Mouse (Mus musculus): ENCODE measurements at regions not wholly inside any gene's neighbourhood (a gene's known extent, or its start where the extent isn't known, plus 50 kb on each side); places are given as distances from the start of the nearest gene placed in this dataset.

DNA sequence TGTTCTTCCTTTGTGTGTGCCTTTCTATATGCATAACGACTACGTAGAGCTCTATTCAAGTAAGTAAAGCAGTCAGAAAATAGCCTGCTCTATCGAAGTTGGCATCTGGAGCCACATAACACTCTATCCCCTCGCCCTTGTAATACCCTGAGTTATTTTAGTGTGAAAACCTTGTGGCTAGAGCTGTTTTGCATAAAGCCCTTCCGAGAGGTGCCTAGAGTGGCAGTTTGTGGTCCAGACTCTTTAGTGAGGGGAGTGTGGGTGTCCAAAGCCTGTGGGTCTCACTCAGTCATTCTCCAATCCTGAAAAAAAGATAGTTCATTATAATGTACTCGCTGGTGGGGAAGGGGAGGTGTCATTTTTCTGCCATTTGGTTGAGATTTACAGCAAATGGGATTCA lies 855.2 kb upstream of the Car8 start:
- no peak for DNase-seq (ENCODE audit: low read depth, low spot score)

DNA sequence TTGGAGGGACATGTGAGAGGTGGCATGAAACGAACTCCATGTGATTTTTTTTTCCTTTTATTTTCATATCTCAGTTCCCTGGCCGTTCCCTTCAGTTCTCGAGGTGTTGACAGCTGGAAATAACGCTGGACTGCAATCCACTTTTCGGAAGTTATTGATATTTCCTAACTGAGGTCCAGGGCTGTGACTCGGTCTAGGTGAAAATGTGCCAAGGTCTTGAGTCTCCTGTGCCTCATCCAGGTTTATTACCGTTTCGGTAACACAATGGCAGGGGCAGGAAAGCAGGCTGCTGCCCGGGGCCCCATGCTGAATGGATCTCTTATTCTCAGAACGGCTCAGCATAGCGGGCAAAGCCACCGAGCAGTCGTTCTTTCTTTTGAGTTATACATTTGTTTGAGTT lies 844.7 kb upstream of the Car8 start:
- no peak for DNase-seq (ENCODE audit: low read depth, low spot score)

DNA sequence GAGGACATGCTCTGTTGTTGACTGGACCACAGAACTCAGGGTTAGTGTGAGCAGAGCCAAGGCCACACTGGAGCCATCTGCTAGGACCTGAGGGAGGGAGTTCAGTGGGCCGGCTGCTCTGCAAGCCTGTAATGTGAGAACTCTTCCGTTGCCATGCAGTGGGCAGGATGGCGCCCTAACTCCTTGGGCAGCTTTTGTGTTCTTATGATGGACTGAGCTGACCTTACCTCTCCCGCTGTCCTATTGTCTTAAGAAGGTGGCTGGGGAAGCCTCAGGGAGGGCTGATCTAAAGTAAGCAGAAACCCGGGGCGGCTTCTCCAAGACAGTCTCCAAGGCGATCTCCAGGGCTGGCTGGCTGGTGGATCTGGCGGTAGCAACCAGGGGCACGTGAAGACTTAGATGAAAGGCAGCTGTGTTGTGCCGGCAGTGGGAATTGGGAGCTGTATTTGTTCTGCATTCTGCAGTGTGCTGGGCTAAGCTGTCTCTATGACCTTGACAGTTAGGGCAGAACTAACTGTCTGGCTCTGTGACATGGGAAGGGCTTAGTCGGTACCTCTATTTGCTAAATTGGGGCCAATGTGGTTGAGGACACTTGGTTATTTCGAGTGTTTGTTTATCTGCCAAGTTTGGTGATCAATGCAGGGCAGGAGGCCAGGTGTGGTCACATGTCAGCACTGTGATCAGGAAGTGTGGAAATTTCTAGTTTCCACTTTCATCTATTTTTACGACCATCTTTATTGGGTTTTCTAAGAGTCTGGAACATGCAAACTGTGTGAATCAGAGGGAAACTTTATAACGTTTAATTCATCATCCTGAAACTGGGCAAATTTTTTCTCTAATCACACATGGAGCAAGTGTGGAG lies 843.1 kb upstream of the Car8 start:
- DNase-seq (ENCODE audit: low read depth, low spot score), result no peak

DNA sequence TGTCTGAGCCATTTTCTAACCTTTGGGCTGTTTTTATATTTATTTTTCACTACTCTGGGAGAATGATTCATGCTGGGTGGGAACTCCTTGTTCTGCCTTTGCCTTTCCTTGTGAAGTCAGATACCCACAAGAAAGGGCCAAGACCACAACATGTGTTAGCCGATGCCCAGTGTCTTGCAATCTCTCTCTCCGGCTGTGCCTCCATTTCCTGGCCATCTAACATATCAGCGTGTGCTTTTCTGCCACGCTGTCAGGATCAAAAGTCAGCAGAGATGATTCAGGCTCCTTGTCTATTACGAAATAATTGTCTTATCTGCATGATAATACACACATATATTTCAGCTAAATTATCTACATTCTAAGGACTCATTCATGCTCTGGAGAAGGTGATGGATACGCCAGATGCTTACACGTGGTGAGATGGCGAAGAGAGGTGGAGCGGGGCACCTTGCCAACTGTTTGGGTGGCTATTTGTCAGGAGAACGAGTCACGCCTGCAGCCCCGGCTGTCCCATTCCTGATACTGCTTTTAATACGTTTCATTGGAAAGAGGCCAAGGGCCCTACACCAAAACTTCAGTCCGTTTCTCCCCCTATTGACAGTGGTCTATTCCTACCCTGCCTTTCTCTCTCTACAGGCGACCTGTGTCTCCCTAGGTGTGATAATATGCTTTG lies 842.1 kb upstream of the Car8 start:
- no peak for DNase-seq (ENCODE audit: low read depth, low spot score)

DNA sequence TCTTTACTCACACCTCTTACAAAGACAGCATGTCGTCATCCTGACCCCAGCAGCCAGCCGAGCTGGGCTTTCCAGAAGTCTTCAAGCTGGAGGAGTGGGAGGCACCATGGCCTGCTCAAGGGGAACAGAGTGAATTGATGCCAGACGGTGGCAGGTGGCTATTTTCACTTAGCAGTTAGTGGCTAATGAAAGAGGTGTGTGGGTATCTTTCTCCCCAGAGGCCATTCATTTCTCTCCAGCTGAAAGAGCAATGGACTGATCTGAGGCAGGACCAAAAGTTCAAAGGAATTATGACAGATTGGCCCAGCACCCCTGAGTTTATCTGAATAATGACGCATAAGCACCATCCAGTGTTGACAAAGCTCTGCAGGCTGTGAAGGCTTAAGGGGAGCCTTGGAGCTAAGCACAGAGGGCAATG lies 841.0 kb upstream of the Car8 start:
- no peak for DNase-seq (ENCODE audit: low read depth, low spot score)

DNA sequence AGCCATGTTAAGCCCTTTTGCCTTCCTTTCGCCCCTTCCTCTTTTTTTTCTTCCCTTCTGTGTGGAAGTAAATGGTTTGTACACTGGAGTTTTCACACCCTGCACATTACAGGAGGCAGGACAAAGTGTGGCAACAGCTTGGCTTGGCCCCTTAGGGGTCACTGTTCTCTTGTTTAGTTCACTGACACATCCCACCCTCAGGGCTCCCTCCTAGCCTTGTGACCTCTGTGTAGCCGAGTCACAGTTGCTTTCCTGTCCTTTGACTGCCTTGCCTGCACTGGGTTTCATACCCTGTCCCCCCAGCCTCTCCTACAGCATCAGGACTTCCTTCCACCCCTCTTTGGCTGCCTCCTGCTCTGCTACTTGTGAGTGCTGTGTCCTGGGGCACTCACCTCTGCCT lies 835.6 kb upstream of the Car8 start:
- no peak for DNase-seq (ENCODE audit: low read depth, low spot score)

DNA sequence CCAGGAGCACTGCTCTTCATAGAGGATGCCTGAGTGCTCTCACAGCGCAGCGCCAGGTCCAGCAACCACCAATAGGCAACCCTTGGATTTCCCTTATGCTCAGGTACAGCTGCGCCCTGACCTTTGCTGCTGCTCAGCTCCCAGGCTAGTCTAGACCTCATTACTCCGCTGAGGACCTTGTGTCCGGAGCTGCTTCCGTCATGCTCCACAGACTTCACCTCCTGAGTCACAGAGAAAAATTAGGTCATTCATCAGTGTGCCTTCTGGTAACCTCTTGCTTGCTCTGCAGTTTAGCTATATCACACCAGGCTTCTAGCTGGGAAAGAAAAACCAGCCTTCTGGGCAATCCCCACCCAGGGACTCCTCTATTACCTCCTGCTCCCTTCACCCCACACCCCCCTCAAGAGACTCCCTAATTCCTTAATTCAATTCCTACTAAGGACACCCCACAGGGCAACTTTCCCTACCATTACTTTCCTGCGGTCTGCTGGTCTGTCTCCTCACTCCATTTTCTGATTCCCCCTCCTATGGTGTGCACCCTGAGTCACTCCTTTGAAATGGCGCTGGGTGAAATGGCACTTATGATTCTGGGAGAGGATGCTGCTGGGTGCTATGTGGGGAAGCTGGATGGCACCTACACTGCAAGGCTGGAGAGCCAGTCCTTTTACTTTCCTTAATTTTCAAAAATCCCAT lies 835.0 kb upstream of the Car8 start:
- no peak for DNase-seq (ENCODE audit: low read depth, low spot score)

DNA sequence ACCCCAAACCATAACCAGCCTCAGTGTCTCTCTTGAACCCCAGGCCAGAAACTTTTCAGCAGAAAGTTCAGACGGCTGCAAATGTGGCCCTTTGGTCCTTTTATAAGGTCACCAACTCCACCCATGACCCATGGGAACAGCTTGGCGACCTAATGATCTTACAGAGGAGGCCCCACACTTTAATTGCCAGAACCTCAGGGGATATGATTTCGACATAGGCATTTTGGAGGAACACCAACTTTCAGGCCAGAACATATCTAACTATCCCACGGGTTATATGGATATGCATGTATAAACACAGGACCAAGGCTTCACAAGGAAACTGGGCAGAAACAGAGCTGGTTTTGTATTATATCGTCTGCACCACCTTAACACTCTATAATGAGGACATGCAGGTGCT lies 833.5 kb upstream of the Car8 start:
- DNase-seq (ENCODE audit: low read depth, low spot score), result no peak

DNA sequence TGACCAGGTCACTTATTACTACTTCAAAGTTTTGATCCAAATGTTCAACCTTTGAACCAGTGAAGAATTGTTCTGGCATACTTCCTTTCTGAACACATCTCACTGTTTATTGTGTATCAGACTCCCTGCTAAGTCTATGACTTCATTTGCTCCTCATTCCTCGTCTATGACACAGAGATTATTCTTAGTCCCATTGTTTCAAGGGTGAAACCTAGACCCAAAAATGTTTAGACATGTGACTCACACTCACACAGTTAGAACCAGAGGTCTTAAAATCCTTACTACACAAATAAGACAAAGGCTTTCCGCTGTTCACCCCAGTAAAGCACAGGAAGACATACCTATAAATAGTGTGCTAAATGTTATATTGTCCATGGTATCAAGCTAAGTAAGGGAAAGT lies 829.0 kb upstream of the Car8 start:
- DNase-seq (ENCODE audit: low read depth, low spot score), result no peak

DNA sequence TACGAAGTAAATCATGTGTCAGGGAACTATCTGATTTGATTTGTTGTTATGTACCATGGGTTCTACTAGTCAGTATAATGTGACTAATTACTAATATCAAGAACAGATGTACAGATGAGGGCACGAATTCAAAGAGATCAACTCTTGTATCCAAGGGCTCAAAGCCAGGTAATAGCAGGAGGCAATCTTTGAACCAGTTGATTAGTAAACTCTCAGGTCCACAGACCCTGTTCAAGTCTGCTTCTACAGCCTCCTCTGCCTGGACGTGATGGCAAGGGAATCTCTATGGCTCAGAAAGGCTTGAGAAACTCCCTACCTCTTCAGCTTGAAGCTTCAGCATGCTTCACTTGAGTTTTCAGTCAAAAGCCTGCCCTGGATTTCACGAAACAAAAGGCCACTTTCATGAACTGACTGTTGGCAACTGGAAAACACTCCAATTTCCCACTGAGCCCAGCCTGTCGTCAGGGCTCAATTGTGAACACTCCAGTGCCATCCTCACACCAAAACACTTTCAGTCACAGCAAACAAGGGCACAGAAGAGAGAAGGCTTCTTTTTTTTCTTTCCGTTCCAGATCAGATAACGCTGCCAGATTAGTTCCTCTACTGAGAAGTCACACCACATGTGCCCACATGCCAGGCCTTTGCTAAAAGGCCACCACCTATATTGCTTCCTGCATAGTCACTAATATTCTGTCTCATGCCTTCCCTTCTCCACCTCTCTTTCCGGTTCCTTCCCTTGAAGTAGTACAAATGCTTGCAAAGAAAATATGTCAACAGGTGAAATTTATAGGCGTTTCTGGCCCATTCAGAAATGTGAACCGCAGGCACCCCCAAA lies 827.4 kb upstream of the Car8 start:
- no peak for DNase-seq (ENCODE audit: low read depth, low spot score)

DNA sequence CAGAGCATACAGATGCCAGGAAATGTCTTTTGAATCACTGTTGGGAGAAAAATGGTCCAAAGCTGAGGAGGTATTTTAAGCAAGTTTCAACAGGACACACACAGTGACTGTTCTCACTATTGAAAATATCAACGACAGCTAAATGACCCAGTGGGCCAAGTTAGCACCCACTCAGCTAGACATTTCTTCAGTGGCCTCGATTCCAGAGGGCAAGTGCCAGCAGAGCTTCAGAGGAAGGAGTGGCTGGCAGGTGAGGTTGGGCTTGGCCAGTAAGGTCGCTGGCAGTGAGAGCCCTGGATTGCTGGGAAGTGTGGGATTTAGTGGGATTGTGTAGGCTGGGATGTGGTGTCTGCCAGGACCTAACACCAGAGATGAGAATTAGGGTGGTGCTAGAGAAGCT lies 823.1 kb upstream of the Car8 start:
- no peak for DNase-seq (ENCODE audit: low read depth, low spot score)

DNA sequence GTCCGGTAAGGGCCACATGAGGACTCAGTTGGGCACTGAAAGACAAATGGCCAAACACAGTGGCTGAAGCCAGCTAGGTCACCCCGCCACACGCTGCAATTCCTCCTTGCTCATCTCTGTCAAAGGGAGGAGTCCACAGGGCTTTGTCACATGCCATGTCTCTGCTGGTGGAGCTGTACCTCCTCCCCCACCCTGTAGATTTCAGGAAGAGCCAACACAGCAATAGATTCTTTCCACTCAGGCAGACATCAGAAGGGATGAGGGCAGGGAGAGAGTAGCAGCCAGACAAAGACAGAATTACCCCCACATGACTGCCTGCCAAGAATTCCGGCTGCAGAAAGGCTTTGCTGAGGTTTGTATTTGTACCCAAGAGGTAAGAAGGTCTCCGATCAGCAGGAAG lies 821.4 kb upstream of the Car8 start:
- DNase-seq (ENCODE audit: low read depth, low spot score), result no peak

DNA sequence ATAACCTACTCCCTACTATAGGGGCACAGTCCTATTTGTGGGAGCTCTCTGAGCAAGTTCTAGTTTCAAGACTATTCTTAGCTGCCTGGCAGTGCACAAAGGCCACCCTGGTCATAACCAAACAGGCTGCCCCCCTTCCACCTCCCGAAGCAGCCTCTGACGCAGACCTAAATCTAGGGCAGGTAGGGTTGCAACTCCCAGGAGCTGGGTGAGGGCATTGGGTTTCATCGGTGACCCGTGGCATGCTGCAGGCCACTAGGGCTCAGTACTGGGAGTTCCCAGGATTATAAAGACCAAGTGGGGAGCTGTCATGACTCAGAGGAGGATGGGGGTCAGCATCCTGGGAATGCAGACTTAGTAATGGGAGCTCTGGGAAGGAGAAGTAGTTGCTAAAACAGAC lies 818.8 kb upstream of the Car8 start:
- DNase-seq (ENCODE audit: low read depth, low spot score), result no peak

DNA sequence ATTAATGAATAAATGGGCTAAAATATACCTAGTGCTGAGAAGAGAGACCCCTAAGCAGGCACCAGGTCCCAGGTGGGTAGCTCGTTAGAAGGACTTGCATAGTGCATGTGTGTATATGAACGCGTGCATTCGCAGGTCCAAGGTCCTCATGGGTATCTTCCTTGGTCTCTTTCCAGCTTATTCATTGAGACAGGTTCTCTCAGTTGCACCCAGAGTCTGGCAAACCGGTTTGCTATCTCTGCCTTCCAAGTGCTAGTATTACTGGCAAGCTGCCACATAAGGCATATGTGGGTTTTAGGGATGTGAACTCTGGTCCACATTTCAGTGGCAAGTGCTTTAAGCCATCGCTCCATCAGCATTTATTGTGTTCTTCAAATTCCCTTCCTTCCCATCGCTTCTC lies 818.3 kb upstream of the Car8 start:
- no peak for DNase-seq (ENCODE audit: low read depth, low spot score)

DNA sequence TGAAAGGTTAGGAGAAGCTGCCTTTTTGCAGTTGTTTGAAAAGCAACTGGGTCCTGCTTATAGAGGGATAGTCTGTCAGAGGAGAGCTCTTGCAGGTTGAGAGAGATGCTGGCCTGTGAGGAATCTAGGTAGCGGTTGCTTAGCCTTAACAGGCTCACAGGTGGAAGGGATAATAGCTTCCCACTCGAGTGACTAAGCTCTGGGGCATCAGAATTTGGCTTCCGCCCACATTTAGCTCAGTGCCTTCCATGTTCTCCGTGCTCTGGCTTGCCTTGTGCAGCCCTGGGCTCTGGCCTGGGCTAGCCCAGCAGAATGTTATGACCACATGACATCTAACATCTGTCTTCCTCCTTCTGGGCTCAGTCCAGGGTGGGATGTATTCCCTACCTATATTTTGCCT lies 817.0 kb upstream of the Car8 start:
- no peak for DNase-seq (ENCODE audit: low read depth, low spot score)

DNA sequence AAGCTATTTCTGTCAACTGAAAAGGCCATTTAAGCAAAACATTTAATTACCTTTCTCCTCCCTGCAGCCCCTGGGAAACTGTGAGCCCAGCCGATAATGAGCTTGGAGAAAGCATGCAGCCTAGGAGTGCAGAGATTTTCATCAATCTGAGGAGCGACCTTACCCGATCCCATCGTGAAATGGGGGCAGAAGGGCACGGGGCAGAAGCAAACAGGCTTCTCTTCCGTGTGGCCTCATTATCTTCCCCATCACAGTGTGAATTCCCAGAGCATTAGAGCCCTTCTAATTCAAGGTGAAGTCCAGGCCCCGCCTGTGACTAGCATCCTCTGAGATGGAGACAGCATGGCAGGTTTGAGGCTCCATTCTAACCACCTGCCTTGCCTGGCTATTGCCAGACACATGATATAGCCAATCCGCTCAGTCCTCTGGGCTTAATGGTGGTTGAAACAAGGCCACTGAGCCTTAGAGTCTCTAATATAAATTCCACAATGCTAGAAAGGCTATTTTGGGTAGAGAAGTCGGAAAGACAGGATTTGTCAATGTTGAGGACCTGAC lies 816.5 kb upstream of the Car8 start:
- DNase-seq (ENCODE audit: low read depth, low spot score), result no peak

DNA sequence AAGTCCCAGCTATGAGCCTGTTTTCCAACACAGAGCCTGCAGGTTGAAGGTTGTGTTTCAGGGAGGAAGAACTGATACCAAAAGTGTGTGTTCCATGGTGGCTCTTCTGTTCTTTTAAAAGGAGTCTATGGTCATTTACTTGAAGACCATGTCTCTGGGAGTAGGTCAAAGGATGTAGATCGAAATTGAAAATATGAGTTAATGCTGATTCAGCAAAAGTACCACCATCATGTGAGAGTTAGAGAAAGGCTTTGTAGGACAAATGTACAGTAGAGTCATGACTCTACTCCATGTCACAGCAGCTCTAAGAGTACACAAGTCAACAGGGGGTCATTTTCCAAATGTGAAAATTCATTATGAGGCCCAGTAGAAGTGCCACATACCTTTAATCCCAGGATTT lies 810.0 kb upstream of the Car8 start:
- no peak for DNase-seq (ENCODE audit: low read depth, low spot score)

DNA sequence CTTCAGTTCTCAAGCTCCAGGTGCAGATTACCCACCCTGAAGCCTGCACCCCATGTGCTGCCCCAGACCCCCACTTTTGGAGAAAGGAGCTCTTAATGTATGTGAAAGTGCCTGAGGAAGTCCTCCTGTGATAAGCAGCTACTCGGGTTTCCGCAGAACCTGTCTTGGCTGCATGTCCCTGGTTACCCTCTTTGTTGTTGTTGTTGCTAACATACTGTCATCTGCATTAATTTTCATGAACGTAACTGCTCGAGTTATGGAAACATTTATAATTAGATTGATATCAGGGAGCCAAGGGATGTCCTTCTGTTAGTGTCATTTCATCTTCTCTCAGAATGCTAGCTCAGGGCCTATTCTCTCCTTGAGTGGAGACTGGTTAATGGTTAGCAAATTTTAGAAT lies 808.3 kb upstream of the Car8 start:
- no peak for DNase-seq (ENCODE audit: low read depth, low spot score)

DNA sequence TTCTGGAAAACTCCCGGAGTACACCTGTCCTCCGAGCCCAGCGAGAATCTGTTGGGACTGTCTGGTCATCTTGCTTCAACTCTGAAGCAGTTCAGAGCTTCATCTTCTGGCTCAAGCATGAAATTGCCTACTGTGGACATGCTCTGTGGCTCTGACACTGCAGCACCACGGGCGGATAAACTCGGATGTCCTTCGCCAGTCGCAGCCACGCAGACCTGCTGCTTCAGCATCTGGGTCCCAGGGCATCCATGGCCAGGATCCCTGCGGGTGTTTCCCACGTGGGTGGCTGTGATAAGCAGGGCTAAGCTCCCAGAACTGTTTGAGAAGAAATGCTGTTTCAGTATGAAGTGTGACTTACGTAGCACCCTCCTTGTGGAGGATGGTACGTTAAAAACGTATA lies 807.6 kb upstream of the Car8 start:
- DNase-seq (ENCODE audit: low read depth, low spot score), result no peak

DNA sequence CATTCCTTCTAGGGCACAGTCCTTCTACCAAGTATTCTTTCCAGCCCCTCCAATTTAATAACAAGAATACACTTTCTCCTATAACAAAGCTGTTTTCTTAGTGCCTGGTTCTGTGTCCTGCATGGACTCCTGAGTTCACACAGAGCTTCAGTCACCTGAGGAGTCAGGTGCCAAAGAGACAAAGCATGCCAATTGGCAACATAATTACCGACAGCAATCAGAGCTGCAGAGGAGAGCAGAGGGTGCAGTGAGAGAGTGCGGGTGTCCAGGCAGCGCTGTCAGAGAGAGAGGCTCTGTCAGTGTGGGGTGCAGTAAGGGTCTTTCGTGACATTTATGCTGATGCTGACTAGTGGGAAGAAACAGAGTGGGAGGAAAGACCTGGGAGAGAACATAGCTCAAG lies 807.2 kb upstream of the Car8 start:
- DNase-seq (ENCODE audit: low read depth, low spot score), result no peak

DNA sequence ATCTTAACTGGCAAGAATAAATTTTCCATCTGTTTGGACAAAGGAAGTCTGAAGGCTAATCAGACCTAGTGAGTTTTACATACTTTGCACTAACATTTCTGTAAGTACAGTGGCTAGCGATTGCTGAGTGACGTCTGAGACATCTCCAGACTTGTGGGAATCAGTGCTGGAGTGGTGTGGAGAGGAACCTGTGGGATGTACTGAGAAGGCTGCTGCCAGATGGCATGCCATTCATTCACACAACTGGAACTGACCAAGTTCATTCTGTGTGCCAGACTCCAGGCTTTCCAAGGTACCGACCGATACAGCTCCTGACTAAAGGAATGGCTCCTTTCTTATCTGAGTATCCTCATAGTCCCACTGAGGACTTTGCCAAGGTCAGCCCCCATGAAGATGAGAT lies 797.2 kb upstream of the Car8 start:
- DNase-seq (ENCODE audit: low read depth, low spot score), result no peak

DNA sequence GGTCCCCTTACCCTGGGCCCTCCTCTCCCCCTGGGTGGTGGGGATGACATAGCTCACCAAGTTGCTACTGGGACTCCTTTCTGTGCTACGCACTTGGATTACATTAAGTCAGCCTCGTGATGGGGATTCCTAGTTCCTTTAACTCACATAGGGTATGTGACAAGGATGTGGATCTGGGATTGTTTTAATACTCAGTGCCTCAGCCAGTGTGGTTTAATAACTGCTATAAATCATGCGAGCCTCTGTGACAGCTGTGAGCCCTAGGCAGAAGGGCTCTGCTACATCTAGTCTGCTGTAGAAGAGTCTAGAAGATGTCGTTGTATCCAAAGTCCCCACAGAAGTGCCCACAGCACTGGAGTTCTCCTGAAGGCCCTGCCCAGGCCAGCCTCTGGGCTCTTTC lies 796.5 kb upstream of the Car8 start:
- DNase-seq (ENCODE audit: low read depth, low spot score), result no peak
